Mouse (Mus musculus): ENCODE results near the gene Crb3. TPM values are rescaled to one million over a fixed set of nuclear protein-coding genes. Genes with fewer than 3 reads are reported as not detected.

The Crb3 gene
- 237 and 303 TPM in 2 replicates for polyA plus RNA-seq (2012; rRNA removed)

GRCm38 (mm10) chr17:57058891-57059485 lies at the start of gene Crb3:
TSS of gene Crb3 (plus strand) at chr17:57059105.

GRCm38 (mm10) chr17:57011236-57012141 lies 47.4 kb upstream of the Crb3 start, which contains the start of the genes Gtf2f1 and Gm17949:
TSS of gene Gtf2f1 (minus strand) at chr17:57011288.
TSS of gene Gm17949 (plus strand) at chr17:57011469.

GRCm38 (mm10) chr17:57030931-57031660 lies 27.8 kb upstream of the Crb3 start, which contains the start of gene Khsrp:
TSS of gene Khsrp (minus strand) at chr17:57031522.

GRCm38 (mm10) chr17:57041554-57041953 lies 17.4 kb upstream of the Crb3 start, which contains the start of gene Slc25a41:
TSS of gene Slc25a41 (minus strand) at chr17:57041654.

GRCm38 (mm10) chr17:57059486-57059977 lies 627 bp downstream of the Crb3 start, which contains the start of gene Slc25a23:
TSS of gene Slc25a23 (minus strand) at chr17:57059863.

GRCm38 (mm10) chr17:57078336-57078735 lies 19.4 kb downstream of the Crb3 start, which contains the start of gene Dennd1c:
TSS of gene Dennd1c (minus strand) at chr17:57078514.

GRCm38 (mm10) chr17:57087049-57087832 lies 28.3 kb downstream of the Crb3 start, which contains the start of gene Tubb4a:
TSS of gene Tubb4a (minus strand) at chr17:57087782.

GRCm38 (mm10) chr17:57105181-57106034 lies 46.5 kb downstream of the Crb3 start, which contains the start of gene Tnfsf9:
TSS of gene Tnfsf9 (plus strand) at chr17:57105325.

Other genes with a start within 250 kb of the Crb3 start
- gene Rfx2, start 228.1 kb upstream of the Crb3 start, polyA plus RNA-seq (2012; rRNA removed) = 13.0 and 16.5 TPM in 2 replicates
- gene Acsbg2, start 184.7 kb upstream of the Crb3 start, polyA plus RNA-seq (2012; rRNA removed) = not detected in 2 replicates
- 0.05 and 0.22 TPM in 2 replicates for gene 1700061G19Rik, start 183.6 kb upstream of the Crb3 start, polyA plus RNA-seq (2012; rRNA removed)
- gene Mllt1, start 123.7 kb upstream of the Crb3 start, polyA plus RNA-seq (2012; rRNA removed) = 59.6 and 65.3 TPM in 2 replicates
- gene Acer1, start 77.0 kb upstream of the Crb3 start, polyA plus RNA-seq (2012; rRNA removed) = 73.6 and 84.8 TPM in 2 replicates
- gene Clpp, start 68.8 kb upstream of the Crb3 start, polyA plus RNA-seq (2012; rRNA removed) = 174 and 182 TPM in 2 replicates
- gene Alkbh7, start 61.8 kb upstream of the Crb3 start, polyA plus RNA-seq (2012; rRNA removed) = 70.7 and 72.3 TPM in 2 replicates
- gene Pspn, start 59.1 kb upstream of the Crb3 start, polyA plus RNA-seq (2012; rRNA removed) = 0.57 TPM in 1 of 2 replicates, not detected in the other
- 31.0 and 35.2 TPM in 2 replicates for gene Gtf2f1, start 47.8 kb upstream of the Crb3 start, polyA plus RNA-seq (2012; rRNA removed)
- 0.24 TPM in 1 of 2 replicates, not detected in the other for gene Gm17949, start 47.6 kb upstream of the Crb3 start, polyA plus RNA-seq (2012; rRNA removed)
- gene Khsrp, start 27.6 kb upstream of the Crb3 start, polyA plus RNA-seq (2012; rRNA removed) = 83.9 and 101 TPM in 2 replicates
- gene Slc25a41, start 17.5 kb upstream of the Crb3 start, polyA plus RNA-seq (2012; rRNA removed) = not detected in 2 replicates
- gene Slc25a23, start 758 bp downstream of the Crb3 start, polyA plus RNA-seq (2012; rRNA removed) = 33.4 and 39.0 TPM in 2 replicates
- gene Dennd1c, start 19.4 kb downstream of the Crb3 start, polyA plus RNA-seq (2012; rRNA removed) = 3.9 and 4.8 TPM in 2 replicates
- 8.0 and 8.8 TPM in 2 replicates for gene Tubb4a, start 28.7 kb downstream of the Crb3 start, polyA plus RNA-seq (2012; rRNA removed)
- gene Tnfsf9, start 46.2 kb downstream of the Crb3 start, polyA plus RNA-seq (2012; rRNA removed) = 2.2 and 2.3 TPM in 2 replicates
- gene Cd70, start 90.7 kb downstream of the Crb3 start, polyA plus RNA-seq (2012; rRNA removed) = not detected in 2 replicates
- 0.48 and 0.52 TPM in 2 replicates for gene Tnfsf14, start 135.1 kb downstream of the Crb3 start, polyA plus RNA-seq (2012; rRNA removed)
- 40.1 and 41.4 TPM in 2 replicates for gene C3, start 169.0 kb downstream of the Crb3 start, polyA plus RNA-seq (2012; rRNA removed)
- 108 and 126 TPM in 2 replicates for gene Gpr108, start 189.3 kb downstream of the Crb3 start, polyA plus RNA-seq (2012; rRNA removed)
- 46.6 and 47.7 TPM in 2 replicates for gene Trip10, start 190.3 kb downstream of the Crb3 start, polyA plus RNA-seq (2012; rRNA removed)
- 5.4 TPM in 2 replicates for gene Vav1, start 220.0 kb downstream of the Crb3 start, polyA plus RNA-seq (2012; rRNA removed)

Measured in colon, adult 2 months (tissue).